Mouse (Mus musculus): ENCODE data around the gene Bcl2l12. TPM values are rescaled to one million over a fixed set of nuclear protein-coding genes. Genes with fewer than 3 reads are reported as not detected.

Bcl2l12 gene
- polyA plus RNA-seq (2015; fragmentation: Nextera tagmentation; extraction: Ambion mirVana) = 59.1 and 67.7 TPM in 2 replicates

- peaks cover 43% of the 10 kb centered on the region for H3K4me1 ChIP-seq
- H3K36me3 ChIP-seq = peaks cover 62% of the 10 kb centered on the region
- H3K4me3 ChIP-seq (replicated peaks) = peak within 1 kb of the TSS; percentile 77
- H3K4me2 ChIP-seq (replicated peaks) = peak within 1 kb of the TSS; percentile 77
- under 1% methylated on average over 18 of the region's 18 CpGs for WGBS
- H3K27me3 ChIP-seq = no peaks in the 10 kb centered on the region
- peak within 1 kb of the TSS; percentile 80 for H3K9ac ChIP-seq
- peak within 1 kb of the TSS; percentile 94 for H3K27ac ChIP-seq (replicated peaks)
- ATAC-seq (ENCODE audit: insufficient number of reproducible peaks, low FRiP score, low TSS enrichment, low read depth) = no peak
- H3K9me3 ChIP-seq (replicated peaks) = no peaks in the 10 kb centered on the region
These were observed at the start of gene Bcl2l12 for GRCm38 (mm10) chr7:44998501-44998955. Gene Bcl2l12, minus strand, starts transcription at chr7:44998712.

- Histone ChIP-seq H3K27me3 (no peaks in the 10 kb centered on the region), H3K4me1 (peaks cover 24% of the 10 kb centered on the region), H3K4me2 (replicated peaks) (no peak overlapping the region), H3K9ac (no peak overlapping the region), H3K4me3 (replicated peaks) (no peak overlapping the region), H3K9me3 (replicated peaks) (no peaks in the 10 kb centered on the region), H3K36me3 (peaks cover 79% of the 10 kb centered on the region), H3K27ac (replicated peaks) (no peak overlapping the region)
- ATAC-seq (ENCODE audit: insufficient number of reproducible peaks, low FRiP score, low TSS enrichment, low read depth) = no peak
- 96% methylated on average over 14 of the region's 14 CpGs for WGBS
These were observed 49.0 kb upstream of the Bcl2l12 start for GRCm38 (mm10) chr7:45047491-45047890.

GRCm38 (mm10) chr7:45046853-45047350 lies 48.4 kb upstream of the Bcl2l12 start:
- 95% methylated on average over 26 of the region's 26 CpGs for WGBS
- H3K36me3 ChIP-seq = peaks cover 85% of the 10 kb centered on the region
- H3K4me3 ChIP-seq (replicated peaks) = no peak overlapping the region
- no peak overlapping the region for H3K9ac ChIP-seq
- ATAC-seq (ENCODE audit: insufficient number of reproducible peaks, low FRiP score, low TSS enrichment, low read depth) = no peak
- H3K9me3 ChIP-seq (replicated peaks) = no peaks in the 10 kb centered on the region
- peaks cover 21% of the 10 kb centered on the region for H3K4me1 ChIP-seq
- no peak overlapping the region for H3K27ac ChIP-seq (replicated peaks)
- no peak overlapping the region for H3K4me2 ChIP-seq (replicated peaks)
- no peaks in the 10 kb centered on the region for H3K27me3 ChIP-seq

GRCm38 (mm10) chr7:45045741-45046140 lies 47.2 kb upstream of the Bcl2l12 start:
- Histone ChIP-seq H3K4me3 (replicated peaks) (no peak overlapping the region), H3K9me3 (replicated peaks) (no peaks in the 10 kb centered on the region), H3K4me1 (peaks cover 9% of the 10 kb centered on the region), H3K4me2 (replicated peaks) (no peak overlapping the region), H3K9ac (no peak overlapping the region), H3K36me3 (peaks cover 96% of the 10 kb centered on the region), H3K27me3 (no peaks in the 10 kb centered on the region), H3K27ac (replicated peaks) (no peak overlapping the region)
- WGBS = 93% methylated on average over 22 of the region's 22 CpGs
- no peak for ATAC-seq (ENCODE audit: insufficient number of reproducible peaks, low FRiP score, low TSS enrichment, low read depth)

- Histone ChIP-seq H3K4me2 (replicated peaks) (no peak overlapping the region), H3K36me3 (peaks cover 99% of the 10 kb centered on the region), H3K9me3 (replicated peaks) (no peaks in the 10 kb centered on the region), H3K4me3 (replicated peaks) (no peak overlapping the region), H3K27me3 (no peaks in the 10 kb centered on the region), H3K4me1 (0 out of 2 replicates have a peak, but pooled peaks cover 3% of the 10 kb centered on the region), H3K27ac (replicated peaks) (no peak overlapping the region), H3K9ac (no peak overlapping the region)
- no peak for ATAC-seq (ENCODE audit: insufficient number of reproducible peaks, low FRiP score, low TSS enrichment, low read depth)
- WGBS = 90% methylated on average over 14 of the region's 14 CpGs
These were observed 44.8 kb upstream of the Bcl2l12 start for GRCm38 (mm10) chr7:45043307-45043706.

- Histone ChIP-seq H3K27ac (replicated peaks) (no peak overlapping the region), H3K27me3 (no peaks in the 10 kb centered on the region), H3K4me3 (replicated peaks) (no peak overlapping the region), H3K4me1 (no peaks in the 10 kb centered on the region), H3K36me3 (peaks cover 99% of the 10 kb centered on the region), H3K4me2 (replicated peaks) (no peak overlapping the region), H3K9ac (no peak overlapping the region), H3K9me3 (replicated peaks) (no peaks in the 10 kb centered on the region)
- no peak for ATAC-seq (ENCODE audit: insufficient number of reproducible peaks, low FRiP score, low TSS enrichment, low read depth)
- WGBS = 94% methylated on average over 9 of the region's 9 CpGs
These were observed 42.3 kb upstream of the Bcl2l12 start for GRCm38 (mm10) chr7:45040851-45041250.

GRCm38 (mm10) chr7:45038411-45038810 lies 39.9 kb upstream of the Bcl2l12 start:
- 92% methylated on average over 9 of the region's 9 CpGs for WGBS
- Histone ChIP-seq H3K27ac (replicated peaks) (no peak overlapping the region), H3K9me3 (replicated peaks) (no peaks in the 10 kb centered on the region), H3K27me3 (no peaks in the 10 kb centered on the region), H3K36me3 (peaks cover 99% of the 10 kb centered on the region), H3K4me3 (replicated peaks) (no peak overlapping the region), H3K9ac (no peak overlapping the region), H3K4me1 (no peaks in the 10 kb centered on the region), H3K4me2 (replicated peaks) (no peak overlapping the region)
- ATAC-seq (ENCODE audit: insufficient number of reproducible peaks, low FRiP score, low TSS enrichment, low read depth) = no peak

- no peak overlapping the region for H3K27ac ChIP-seq (replicated peaks)
- no peak overlapping the region for H3K4me3 ChIP-seq (replicated peaks)
- H3K36me3 ChIP-seq = peaks cover 99% of the 10 kb centered on the region
- H3K9ac ChIP-seq = no peak overlapping the region
- H3K4me2 ChIP-seq (replicated peaks) = no peak overlapping the region
- H3K4me1 ChIP-seq = no peaks in the 10 kb centered on the region
- WGBS = 70% methylated on average over 7 of the region's 7 CpGs
- H3K27me3 ChIP-seq = no peaks in the 10 kb centered on the region
- H3K9me3 ChIP-seq (replicated peaks) = no peaks in the 10 kb centered on the region
- no peak for ATAC-seq (ENCODE audit: insufficient number of reproducible peaks, low FRiP score, low TSS enrichment, low read depth)
These were observed 39.3 kb upstream of the Bcl2l12 start for GRCm38 (mm10) chr7:45037720-45038361.

GRCm38 (mm10) chr7:45036702-45037101 lies 38.2 kb upstream of the Bcl2l12 start:
- H3K27ac ChIP-seq (replicated peaks) = no peak overlapping the region
- no peak overlapping the region for H3K4me3 ChIP-seq (replicated peaks)
- H3K4me2 ChIP-seq (replicated peaks) = no peak overlapping the region
- H3K27me3 ChIP-seq = no peaks in the 10 kb centered on the region
- H3K9ac ChIP-seq = no peak overlapping the region
- H3K36me3 ChIP-seq = peaks cover 99% of the 10 kb centered on the region
- no peaks in the 10 kb centered on the region for H3K9me3 ChIP-seq (replicated peaks)
- whole genome bisulfite sequencing = 87% methylated on average over 11 of the region's 11 CpGs
- ATAC-seq (ENCODE audit: insufficient number of reproducible peaks, low FRiP score, low TSS enrichment, low read depth) = no peak
- H3K4me1 ChIP-seq = no peaks in the 10 kb centered on the region

GRCm38 (mm10) chr7:45035631-45036030 lies 37.1 kb upstream of the Bcl2l12 start:
- H3K27ac ChIP-seq (replicated peaks) = no peak overlapping the region
- H3K4me1 ChIP-seq = no peaks in the 10 kb centered on the region
- H3K36me3 ChIP-seq = peaks cover 99% of the 10 kb centered on the region
- no peak overlapping the region for H3K9ac ChIP-seq
- no peak overlapping the region for H3K4me3 ChIP-seq (replicated peaks)
- H3K9me3 ChIP-seq (replicated peaks) = no peaks in the 10 kb centered on the region
- H3K27me3 ChIP-seq = no peaks in the 10 kb centered on the region
- no peak overlapping the region for H3K4me2 ChIP-seq (replicated peaks)
- WGBS = 70% methylated on average over 3 of the region's 3 CpGs
- no peak for ATAC-seq (ENCODE audit: insufficient number of reproducible peaks, low FRiP score, low TSS enrichment, low read depth)

GRCm38 (mm10) chr7:45033722-45034359 lies 35.3 kb upstream of the Bcl2l12 start:
- no peak for ATAC-seq (ENCODE audit: insufficient number of reproducible peaks, low FRiP score, low TSS enrichment, low read depth)

More at GRCm38 (mm10) chr7:45033722-45034359, 35.3 kb upstream of the Bcl2l12 start:
- Histone ChIP-seq H3K9me3 (replicated peaks) (no peaks in the 10 kb centered on the region), H3K27ac (replicated peaks) (no peak overlapping the region), H3K4me2 (replicated peaks) (no peak overlapping the region), H3K27me3 (no peaks in the 10 kb centered on the region), H3K4me1 (no peaks in the 10 kb centered on the region), H3K9ac (no peak overlapping the region), H3K36me3 (peaks cover 97% of the 10 kb centered on the region), H3K4me3 (replicated peaks) (no peak overlapping the region)
- WGBS = 94% methylated on average over 19 of the region's 19 CpGs

Data from embryonic facial prominence, embryonic 15.5 days (tissue).